Mouse (Mus musculus): ENCODE measurements at regions not wholly inside any gene's neighbourhood (a gene's known extent, or its start where the extent isn't known, plus 50 kb on each side); places are given as distances from the start of the nearest gene placed in this dataset.

- ATAC-seq (ENCODE audit: low FRiP score, low read depth): no peak
- Histone ChIP-seq H3K36me3 (no peaks in the 10 kb centered on the region), H3K27ac (replicated peaks) (no peak overlapping the region), H3K4me2 (replicated peaks) (no peak overlapping the region), H3K4me3 (no peak overlapping the region), H3K27me3 (no peaks in the 10 kb centered on the region), H3K4me1 (no peaks in the 10 kb centered on the region), H3K9me3 (no peaks in the 10 kb centered on the region), H3K9ac (replicated peaks) (no peak overlapping the region)
- 89% methylated on average over 1 of the region's 1 CpGs for WGBS
Measured at GRCm38 (mm10) chr5:80326986-80327385, 693.0 kb upstream of the Adgrl3 start.

DNA sequence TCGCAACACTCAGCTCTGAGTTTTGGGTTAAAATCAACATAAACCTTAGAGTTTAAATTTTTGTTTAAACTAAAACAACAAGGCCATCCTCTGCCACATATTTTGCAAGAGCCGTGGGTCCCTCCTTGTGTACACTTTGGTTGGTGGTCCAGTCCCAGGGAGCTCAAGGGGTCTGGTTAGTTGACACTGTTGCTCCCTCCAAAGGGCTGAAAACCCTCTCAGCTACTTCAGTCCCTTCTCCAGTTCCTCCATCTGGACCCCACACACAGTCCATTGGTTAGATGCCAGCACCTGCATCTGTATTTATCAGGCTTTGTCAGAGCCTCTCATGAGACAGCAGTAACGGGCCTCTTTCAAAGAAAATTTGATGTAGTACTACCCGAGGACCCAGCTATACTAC is 674.8 kb upstream of the Adgrl3 start:
- Histone ChIP-seq H3K4me2 (replicated peaks) (no peak overlapping the region), H3K9me3 (no peaks in the 10 kb centered on the region), H3K9ac (replicated peaks) (no peak overlapping the region), H3K36me3 (no peaks in the 10 kb centered on the region), H3K27me3 (no peaks in the 10 kb centered on the region), H3K4me1 (no peaks in the 10 kb centered on the region), H3K4me3 (no peak overlapping the region), H3K27ac (replicated peaks) (no peak overlapping the region)
- ATAC-seq (ENCODE audit: low FRiP score, low read depth): no peak; the same call in 1 of the 2 replicates
- WGBS: 85% methylated on average over 4 of the region's 4 CpGs

GRCm38 (mm10) chr5:80358271-80358670 is 661.7 kb upstream of the Adgrl3 start:
- no peak for ATAC-seq (ENCODE audit: low FRiP score, low read depth)
- no peak overlapping the region for H3K4me2 ChIP-seq (replicated peaks)
- no peak overlapping the region for H3K9ac ChIP-seq (replicated peaks)
- H3K27ac ChIP-seq (replicated peaks): no peak overlapping the region
- H3K36me3 ChIP-seq: no peaks in the 10 kb centered on the region
- no peak overlapping the region for H3K4me3 ChIP-seq
- H3K4me1 ChIP-seq: no peaks in the 10 kb centered on the region
- no peaks in the 10 kb centered on the region for H3K9me3 ChIP-seq
- no peaks in the 10 kb centered on the region for H3K27me3 ChIP-seq
- 91% methylated on average over 1 of the region's 1 CpGs for WGBS

GRCm38 (mm10) chr5:80393656-80394055 is 626.3 kb upstream of the Adgrl3 start:
- ATAC-seq (ENCODE audit: low FRiP score, low read depth): peak; percentile 66
- Histone ChIP-seq H3K27me3 (no peaks in the 10 kb centered on the region), H3K9ac (replicated peaks) (no peak overlapping the region), H3K9me3 (no peaks in the 10 kb centered on the region), H3K4me3 (no peak overlapping the region), H3K4me2 (replicated peaks) (no peak overlapping the region), H3K36me3 (no peaks in the 10 kb centered on the region), H3K27ac (replicated peaks) (no peak overlapping the region), H3K4me1 (no peaks in the 10 kb centered on the region)
- 45% methylated on average over 3 of the region's 3 CpGs for WGBS

DNA sequence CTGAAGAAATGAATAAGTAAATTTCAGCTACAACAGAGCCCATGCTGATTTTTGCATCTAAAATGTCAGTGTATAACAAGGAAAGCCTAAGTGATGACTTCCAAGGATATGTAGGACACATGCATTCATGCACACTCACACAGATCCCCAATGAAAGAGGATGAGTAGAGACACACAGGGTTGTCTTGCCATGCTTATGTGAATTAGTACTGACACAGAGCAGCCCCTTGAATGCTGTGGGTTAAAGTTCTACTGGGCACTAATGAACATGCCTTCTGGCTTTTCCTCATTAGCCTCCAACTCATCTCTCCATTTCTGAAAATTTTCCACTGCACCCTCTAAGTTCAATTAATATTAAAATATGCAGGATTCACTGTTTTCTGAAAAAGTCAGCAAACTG is 617.3 kb upstream of the Adgrl3 start:
- Histone ChIP-seq H3K4me1 (no peaks in the 10 kb centered on the region), H3K9ac (replicated peaks) (no peak overlapping the region), H3K36me3 (no peaks in the 10 kb centered on the region), H3K27me3 (no peaks in the 10 kb centered on the region), H3K4me3 (no peak overlapping the region), H3K27ac (replicated peaks) (no peak overlapping the region), H3K9me3 (no peaks in the 10 kb centered on the region), H3K4me2 (replicated peaks) (no peak overlapping the region)
- no peak for ATAC-seq (ENCODE audit: low FRiP score, low read depth)

GRCm38 (mm10) chr5:80416116-80416515 is 603.8 kb upstream of the Adgrl3 start:
- H3K27ac ChIP-seq (replicated peaks): no peak overlapping the region

More at GRCm38 (mm10) chr5:80416116-80416515, 603.8 kb upstream of the Adgrl3 start:
- H3K4me3 ChIP-seq: no peak overlapping the region
- no peaks in the 10 kb centered on the region for H3K9me3 ChIP-seq
- no peaks in the 10 kb centered on the region for H3K36me3 ChIP-seq
- no peaks in the 10 kb centered on the region for H3K27me3 ChIP-seq
- no peak overlapping the region for H3K9ac ChIP-seq (replicated peaks)
- no peak overlapping the region for H3K4me2 ChIP-seq (replicated peaks)
- ATAC-seq (ENCODE audit: low FRiP score, low read depth): no peak
- 93% methylated on average over 5 of the region's 5 CpGs for WGBS
- no peaks in the 10 kb centered on the region for H3K4me1 ChIP-seq
